Mouse (Mus musculus): ENCODE data around the gene Cacnb2. TPM values are rescaled to one million over a fixed set of nuclear protein-coding genes. Genes with fewer than 3 reads are reported as not detected.

The Cacnb2 gene
- total and polyA plus RNA-seq, 2 experiments from 2014 or later = 12.1 to 71.6 TPM

- no peaks in the 10 kb centered on the region for H3K9me3 ChIP-seq (replicated peaks; ENCODE audit: control insufficient read depth, low read length)
- H3K9ac ChIP-seq (replicated peaks; ENCODE audit: low read depth, low read length) = peak overlapping the region; percentile 72
- H3K27me3 ChIP-seq (ENCODE audit: control insufficient read depth, insufficient read depth, low read length) = no peaks in the 10 kb centered on the region
- H3K36me3 ChIP-seq (replicated peaks; ENCODE audit: control insufficient read depth, insufficient read depth, low read length) = no peaks in the 10 kb centered on the region
- peak overlapping the region; percentile 62 for H3K4me3 ChIP-seq (ENCODE audit: low read depth, low read length)
- H3K4me1 ChIP-seq (ENCODE audit: control insufficient read depth, insufficient read depth) = peaks cover 14% of the 10 kb centered on the region; the same call in 1 of the 2 replicates
- DNase-seq (ENCODE audit: low spot score) = peak; percentile 79
- TF ChIP-seq CTCF (IDR thresholded peaks at IDR 0.05; ENCODE audit: low read depth) = peak; percentile 24
- peak; percentile 38; the same call in 1 of the 2 replicates for TF ChIP-seq EP300 (IDR thresholded peaks at IDR 0.05; ENCODE audit: low read depth)
- WGBS = under 1% methylated on average over 81 of the region's 83 CpGs
- H3K27ac ChIP-seq (ENCODE audit: low read depth) = peak overlapping the region; percentile 91
- ATAC-seq (ENCODE audit: insufficient read depth, low read depth) = peak; percentile 86
- peak overlapping the region; percentile 74 for H3K4me2 ChIP-seq (ENCODE audit: low read depth, low read length)
These were observed 1.2 kb downstream of the Cacnb2 start for GRCm38 (mm10) chr2:14603784-14604781.

- DNase-seq (ENCODE audit: low spot score) (peak; percentile 38), ATAC-seq (ENCODE audit: insufficient read depth, low read depth) (peak; percentile 45)
- peaks cover 21% of the 10 kb centered on the region for H3K4me1 ChIP-seq (ENCODE audit: control insufficient read depth, insufficient read depth)
- under 1% methylated on average over 22 of the region's 22 CpGs for WGBS
- peak overlapping the region; percentile 72 for H3K9ac ChIP-seq (replicated peaks; ENCODE audit: low read depth, low read length)
- H3K27me3 ChIP-seq (ENCODE audit: control insufficient read depth, insufficient read depth, low read length) = no peaks in the 10 kb centered on the region
- no peaks in the 10 kb centered on the region for H3K9me3 ChIP-seq (replicated peaks; ENCODE audit: control insufficient read depth, low read length)
- peak overlapping the region; percentile 74 for H3K4me2 ChIP-seq (ENCODE audit: low read depth, low read length)
- no peaks in the 10 kb centered on the region for H3K36me3 ChIP-seq (replicated peaks; ENCODE audit: control insufficient read depth, insufficient read depth, low read length)
- peak overlapping the region; percentile 91 for H3K27ac ChIP-seq (ENCODE audit: low read depth)
- H3K4me3 ChIP-seq (ENCODE audit: low read depth, low read length) = peak overlapping the region; percentile 62
- no peak for TF ChIP-seq EP300 (IDR thresholded peaks at IDR 0.05; ENCODE audit: low read depth)
- TF ChIP-seq CTCF (IDR thresholded peaks at IDR 0.05; ENCODE audit: low read depth) = no peak
These were observed 1.9 kb downstream of the Cacnb2 start for GRCm38 (mm10) chr2:14604791-14605190.

- Histone ChIP-seq H3K9ac (replicated peaks; ENCODE audit: low read depth, low read length) (peak overlapping the region; percentile 72), H3K27ac (ENCODE audit: low read depth) (peak overlapping the region; percentile 91), H3K9me3 (replicated peaks; ENCODE audit: control insufficient read depth, low read length) (no peaks in the 10 kb centered on the region), H3K36me3 (replicated peaks; ENCODE audit: control insufficient read depth, insufficient read depth, low read length) (no peaks in the 10 kb centered on the region), H3K4me3 (ENCODE audit: low read depth, low read length) (peak overlapping the region; percentile 62), H3K27me3 (ENCODE audit: control insufficient read depth, insufficient read depth, low read length) (no peaks in the 10 kb centered on the region), H3K4me1 (ENCODE audit: control insufficient read depth, insufficient read depth) (peaks cover 23% of the 10 kb centered on the region), H3K4me2 (ENCODE audit: low read depth, low read length) (peak overlapping the region; percentile 74)
- no peak for ATAC-seq (ENCODE audit: insufficient read depth, low read depth)
- DNase-seq (ENCODE audit: low spot score) = peak; percentile 19
- WGBS = 2% methylated on average over 7 of the region's 7 CpGs
- TF ChIP-seq CTCF (IDR thresholded peaks at IDR 0.05; ENCODE audit: low read depth) = no peak
These were observed 2.3 kb downstream of the Cacnb2 start for GRCm38 (mm10) chr2:14605207-14605606.

GRCm38 (mm10) chr2:14608606-14609005 lies 5.7 kb downstream of the Cacnb2 start:
- H3K4me2 ChIP-seq (ENCODE audit: low read depth, low read length) = no peak overlapping the region
- TF ChIP-seq EP300 (IDR thresholded peaks at IDR 0.05; ENCODE audit: low read depth) = no peak
- TF ChIP-seq CTCF (IDR thresholded peaks at IDR 0.05; ENCODE audit: low read depth) = no peak
- no peak overlapping the region for H3K9ac ChIP-seq (replicated peaks; ENCODE audit: low read depth, low read length)
- ATAC-seq (ENCODE audit: insufficient read depth, low read depth) (peak; percentile 57), DNase-seq (ENCODE audit: low spot score) (peak; percentile 87)
- WGBS = 21% methylated on average over 4 of the region's 4 CpGs
- H3K4me1 ChIP-seq (ENCODE audit: control insufficient read depth, insufficient read depth) = peaks cover 34% of the 10 kb centered on the region
- no peaks in the 10 kb centered on the region for H3K27me3 ChIP-seq (ENCODE audit: control insufficient read depth, insufficient read depth, low read length)
- no peaks in the 10 kb centered on the region for H3K36me3 ChIP-seq (replicated peaks; ENCODE audit: control insufficient read depth, insufficient read depth, low read length)
- H3K9me3 ChIP-seq (replicated peaks; ENCODE audit: control insufficient read depth, low read length) = no peaks in the 10 kb centered on the region
- no peak overlapping the region for H3K4me3 ChIP-seq (ENCODE audit: low read depth, low read length)
- peak overlapping the region; percentile 58 for H3K27ac ChIP-seq (ENCODE audit: low read depth)

GRCm38 (mm10) chr2:14612705-14613104 lies 9.8 kb downstream of the Cacnb2 start:
- no peaks in the 10 kb centered on the region for H3K9me3 ChIP-seq (replicated peaks; ENCODE audit: control insufficient read depth, low read length)
- no peak overlapping the region for H3K27ac ChIP-seq (ENCODE audit: low read depth)
- DNase-seq (ENCODE audit: low spot score) (no peak), ATAC-seq (ENCODE audit: insufficient read depth, low read depth) (no peak)
- TF ChIP-seq EP300 (IDR thresholded peaks at IDR 0.05; ENCODE audit: low read depth) = no peak
- no peak for TF ChIP-seq CTCF (IDR thresholded peaks at IDR 0.05; ENCODE audit: low read depth)
- 57% methylated on average over 4 of the region's 4 CpGs for WGBS
- peaks cover 25% of the 10 kb centered on the region for H3K4me1 ChIP-seq (ENCODE audit: control insufficient read depth, insufficient read depth)
- H3K9ac ChIP-seq (replicated peaks; ENCODE audit: low read depth, low read length) = no peak overlapping the region
- H3K36me3 ChIP-seq (replicated peaks; ENCODE audit: control insufficient read depth, insufficient read depth, low read length) = peaks cover 4% of the 10 kb centered on the region; the same call in 1 of the 2 replicates
- H3K4me3 ChIP-seq (ENCODE audit: low read depth, low read length) = no peak overlapping the region
- H3K4me2 ChIP-seq (ENCODE audit: low read depth, low read length) = no peak overlapping the region
- no peaks in the 10 kb centered on the region for H3K27me3 ChIP-seq (ENCODE audit: control insufficient read depth, insufficient read depth, low read length)
